Mouse (Mus musculus) 416B (cell line): ENCODE data around the gene Tyk2.
A peak's percentile ranks its signal among the peaks of the same experiment; 100 is the strongest.

Source experiments
- DNase-seq: peaks from one replicate; pipeline ENCODE4 v3.0.0; 2011; ENCODE audit warnings: low read depth

Tyk2 gene

GRCm38 (mm10) chr9:21107607-21108237 lies 23.3 kb downstream of the Tyk2 start:
- DNase-seq: no peak

GRCm38 (mm10) chr9:21105760-21106564 lies 25.1 kb downstream of the Tyk2 start:
- peak; percentile 21 for DNase-seq

- DNase-seq: no peak
Observed at GRCm38 (mm10) chr9:21104814-21105213, 26.2 kb downstream of the Tyk2 start.

GRCm38 (mm10) chr9:21102076-21102475 lies 29.0 kb downstream of the Tyk2 start:
- no peak for DNase-seq

- peak; percentile 42 for DNase-seq
Observed at GRCm38 (mm10) chr9:21100447-21101161, 30.4 kb downstream of the Tyk2 start.

- DNase-seq: no peak
Observed at GRCm38 (mm10) chr9:21097793-21098192, 33.2 kb downstream of the Tyk2 start.

- no peak for DNase-seq
Observed at GRCm38 (mm10) chr9:21095958-21096357, 35.1 kb downstream of the Tyk2 start.

GRCm38 (mm10) chr9:21093423-21093822 lies 37.6 kb downstream of the Tyk2 start:
- DNase-seq: no peak

- DNase-seq: peak; percentile 99
Observed at GRCm38 (mm10) chr9:21091707-21092320, 39.2 kb downstream of the Tyk2 start, which contains the start of the genes Gm38431 and Raver1. Gm38431 (minus strand) TSS chr9:21091997. Raver1 (minus strand) TSS chr9:21092008.

- DNase-seq: no peak
Observed at GRCm38 (mm10) chr9:21090972-21091706, 39.9 kb downstream of the Tyk2 start.

GRCm38 (mm10) chr9:21090537-21090936 lies 40.5 kb downstream of the Tyk2 start:
- DNase-seq: no peak

- DNase-seq: no peak
Observed at GRCm38 (mm10) chr9:21083324-21083723, 47.7 kb downstream of the Tyk2 start.

- no peak for DNase-seq
Observed at GRCm38 (mm10) chr9:21081127-21081526, 49.9 kb downstream of the Tyk2 start.

GRCm38 (mm10) chr9:21075625-21076024 lies 55.4 kb downstream of the Tyk2 start:
- DNase-seq: no peak

- no peak for DNase-seq
Observed at GRCm38 (mm10) chr9:21074173-21074572, 56.9 kb downstream of the Tyk2 start.

- peak; percentile 94 for DNase-seq
Observed at GRCm38 (mm10) chr9:21073044-21073840, 57.8 kb downstream of the Tyk2 start, which contains the start of the genes Gm49373 and Fdx1l. Gm49373 (minus strand) TSS chr9:21073096. Fdx1l (minus strand) TSS chr9:21073614.

- DNase-seq: peak; percentile 44
Observed at GRCm38 (mm10) chr9:21072641-21073040, 58.4 kb downstream of the Tyk2 start.

- no peak for DNase-seq
Observed at GRCm38 (mm10) chr9:21067006-21067684, 63.9 kb downstream of the Tyk2 start, which contains the start of gene Zglp1. Zglp1 (minus strand) TSS chr9:21067093.

- no peak for DNase-seq
Observed at GRCm38 (mm10) chr9:21062928-21063327, 68.1 kb downstream of the Tyk2 start.
